Mouse (Mus musculus): ENCODE measurements around the gene Kif24.

Kif24 gene

GRCm38 (mm10) chr4:41340912-41341550 lies 123.7 kb downstream of the Kif24 start:
- DNase-seq: no peak

All from thymus, adult 18-20 months (tissue).